Mouse (Mus musculus): ENCODE data around the gene Dtx3. TPM values are rescaled to one million over a fixed set of nuclear protein-coding genes. Genes with fewer than 3 reads are reported as not detected.

Gene Dtx3
- polyA plus RNA-seq, 1 experiment from 2014 or later: 92.4 TPM

GRCm38 (mm10) chr10:127190398-127191190 lies 4.9 kb downstream of the Dtx3 start:
- no peaks in the 10 kb centered on the region for H3K9me3 ChIP-seq (ENCODE audit: low read depth, low read length)
- H3K9ac ChIP-seq: no peak overlapping the region
- peaks cover 20% of the 10 kb centered on the region for H3K4me1 ChIP-seq (ENCODE audit: insufficient read depth)
- peak overlapping the region; percentile 97 for H3K4me2 ChIP-seq
- H3K27ac ChIP-seq (ENCODE audit: low read depth): peak overlapping the region; percentile 90
- ATAC-seq (ENCODE audit: insufficient read depth) (no peak), DNase-seq (no peak)
- H3K27me3 ChIP-seq (ENCODE audit: insufficient read depth, low read length): no peaks in the 10 kb centered on the region
- TF ChIP-seq CTCF (IDR thresholded peaks at IDR 0.05; ENCODE audit: low read depth): no peak
- H3K36me3 ChIP-seq (ENCODE audit: insufficient read depth): peaks cover 33% of the 10 kb centered on the region
- peak overlapping the region; percentile 67 for H3K4me3 ChIP-seq (ENCODE audit: low read depth, low read length)
- 35% methylated on average over 14 of the region's 14 CpGs for WGBS

GRCm38 (mm10) chr10:127189651-127190381 lies 5.7 kb downstream of the Dtx3 start, which contains the start of gene Arhgef25:
Gene Arhgef25 (minus strand): TSS chr10:127190083.
- Histone ChIP-seq H3K4me3 (ENCODE audit: low read depth, low read length) (peak within 1 kb of the TSS; percentile 67), H3K27ac (ENCODE audit: low read depth) (peak within 1 kb of the TSS; percentile 90), H3K4me2 (peak within 1 kb of the TSS; percentile 97), H3K9ac (peak within 1 kb of the TSS; percentile 83), H3K36me3 (ENCODE audit: insufficient read depth) (peaks cover 40% of the 10 kb centered on the region), H3K4me1 (ENCODE audit: insufficient read depth) (peaks cover 20% of the 10 kb centered on the region), H3K27me3 (ENCODE audit: insufficient read depth, low read length) (no peaks in the 10 kb centered on the region), H3K9me3 (ENCODE audit: low read depth, low read length) (no peaks in the 10 kb centered on the region)
- DNase-seq (peak; percentile 78), ATAC-seq (ENCODE audit: insufficient read depth) (peak; percentile 38)
- no peak for TF ChIP-seq CTCF (IDR thresholded peaks at IDR 0.05; ENCODE audit: low read depth)
- 1% methylated on average over 35 of the region's 35 CpGs for WGBS

GRCm38 (mm10) chr10:127189116-127189650 lies 6.3 kb downstream of the Dtx3 start:
- ATAC-seq (ENCODE audit: insufficient read depth): peak; percentile 24
- H3K4me1 ChIP-seq (ENCODE audit: insufficient read depth): peaks cover 15% of the 10 kb centered on the region
- peak overlapping the region; percentile 90 for H3K27ac ChIP-seq (ENCODE audit: low read depth)
- H3K27me3 ChIP-seq (ENCODE audit: insufficient read depth, low read length): no peaks in the 10 kb centered on the region
- H3K4me3 ChIP-seq (ENCODE audit: low read depth, low read length): peak overlapping the region; percentile 67
- H3K9ac ChIP-seq: peak overlapping the region; percentile 83
- WGBS: under 1% methylated on average over 26 of the region's 26 CpGs
- H3K4me2 ChIP-seq: peak overlapping the region; percentile 97
- H3K36me3 ChIP-seq (ENCODE audit: insufficient read depth): peaks cover 45% of the 10 kb centered on the region
- no peaks in the 10 kb centered on the region for H3K9me3 ChIP-seq (ENCODE audit: low read depth, low read length)
- no peak for TF ChIP-seq CTCF (IDR thresholded peaks at IDR 0.05; ENCODE audit: low read depth)
- DNase-seq: peak; percentile 63

DNA sequence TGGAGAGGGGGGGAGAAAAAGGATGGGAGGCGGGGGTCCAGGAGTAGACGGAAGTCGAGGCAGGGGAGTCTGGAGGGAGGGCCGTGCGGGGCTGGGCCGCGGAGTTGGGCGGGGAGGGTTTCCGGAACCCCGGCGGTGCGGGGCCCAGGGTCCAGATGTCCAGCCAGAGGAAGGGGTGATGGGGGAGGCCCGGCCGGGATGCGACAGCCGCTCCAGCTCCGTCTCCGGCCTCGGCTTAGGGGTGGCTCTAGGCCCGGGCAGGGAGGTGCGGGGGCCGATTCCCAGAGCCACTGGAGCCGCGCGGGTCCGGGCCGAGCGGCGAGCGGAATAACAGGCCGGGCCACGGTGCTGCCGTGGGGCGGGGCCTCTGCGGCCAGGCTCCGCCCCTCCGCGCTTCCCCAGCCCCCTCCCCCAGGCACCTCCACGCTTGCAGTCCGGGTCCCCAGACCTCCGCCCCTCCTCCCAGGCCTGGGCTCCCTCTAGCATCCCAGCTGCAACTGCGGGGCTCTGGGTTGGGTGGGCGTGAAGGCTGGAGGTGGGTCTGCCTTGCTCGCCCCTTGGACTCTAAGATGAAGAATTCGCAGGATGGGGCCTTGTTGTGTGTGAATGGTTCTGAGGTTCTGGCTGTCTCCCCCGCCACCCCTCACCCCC lies 6.9 kb downstream of the Dtx3 start:
- Histone ChIP-seq H3K27me3 (ENCODE audit: insufficient read depth, low read length) (no peaks in the 10 kb centered on the region), H3K4me2 (peak overlapping the region; percentile 97), H3K4me3 (ENCODE audit: low read depth, low read length) (peak overlapping the region; percentile 67), H3K9ac (peak overlapping the region; percentile 83), H3K27ac (ENCODE audit: low read depth) (peak overlapping the region; percentile 90), H3K36me3 (ENCODE audit: insufficient read depth) (peaks cover 47% of the 10 kb centered on the region), H3K4me1 (ENCODE audit: insufficient read depth) (peaks cover 15% of the 10 kb centered on the region), H3K9me3 (ENCODE audit: low read depth, low read length) (no peaks in the 10 kb centered on the region)
- 0% methylated on average over 42 of the region's 46 CpGs for WGBS
- ATAC-seq (ENCODE audit: insufficient read depth): peak; percentile 81
- TF ChIP-seq CTCF (IDR thresholded peaks at IDR 0.05; ENCODE audit: low read depth): no peak
- DNase-seq: peak; percentile 88

GRCm38 (mm10) chr10:127188079-127188453 lies 7.5 kb downstream of the Dtx3 start:
- peak overlapping the region; percentile 90 for H3K27ac ChIP-seq (ENCODE audit: low read depth)
- H3K9ac ChIP-seq: peak overlapping the region; percentile 83
- peak overlapping the region; percentile 67 for H3K4me3 ChIP-seq (ENCODE audit: low read depth, low read length)
- peaks cover 15% of the 10 kb centered on the region for H3K4me1 ChIP-seq (ENCODE audit: insufficient read depth)
- no peak for DNase-seq
- H3K36me3 ChIP-seq (ENCODE audit: insufficient read depth): peaks cover 49% of the 10 kb centered on the region
- TF ChIP-seq CTCF (IDR thresholded peaks at IDR 0.05; ENCODE audit: low read depth): no peak
- under 1% methylated on average over 19 of the region's 21 CpGs for WGBS
- ATAC-seq (ENCODE audit: insufficient read depth): no peak
- H3K27me3 ChIP-seq (ENCODE audit: insufficient read depth, low read length): no peaks in the 10 kb centered on the region
- peak overlapping the region; percentile 97 for H3K4me2 ChIP-seq
- no peaks in the 10 kb centered on the region for H3K9me3 ChIP-seq (ENCODE audit: low read depth, low read length)

GRCm38 (mm10) chr10:127187371-127188078 lies 8.0 kb downstream of the Dtx3 start:
- 45% methylated on average over 10 of the region's 10 CpGs for WGBS
- peaks cover 15% of the 10 kb centered on the region for H3K4me1 ChIP-seq (ENCODE audit: insufficient read depth)
- TF ChIP-seq CTCF (IDR thresholded peaks at IDR 0.05; ENCODE audit: low read depth): no peak
- no peaks in the 10 kb centered on the region for H3K9me3 ChIP-seq (ENCODE audit: low read depth, low read length)
- H3K4me2 ChIP-seq: peak overlapping the region; percentile 97
- peak overlapping the region; percentile 67 for H3K4me3 ChIP-seq (ENCODE audit: low read depth, low read length)
- DNase-seq: no peak
- H3K9ac ChIP-seq: peak overlapping the region; percentile 83
- peak overlapping the region; percentile 90; the same call in 1 of the 2 replicates for H3K27ac ChIP-seq (ENCODE audit: low read depth)
- H3K27me3 ChIP-seq (ENCODE audit: insufficient read depth, low read length): no peaks in the 10 kb centered on the region
- peaks cover 47% of the 10 kb centered on the region for H3K36me3 ChIP-seq (ENCODE audit: insufficient read depth)
- ATAC-seq (ENCODE audit: insufficient read depth): no peak
